Mouse (Mus musculus) neural tube, embryonic 15.5 days (tissue): Measurements from ENCODE around the gene Vmn1r74. TPM values are rescaled to one million over a fixed set of nuclear protein-coding genes. Genes with fewer than 3 reads are reported as not detected.
"Not testable (repeated sequence)": the region's sequence is repeated elsewhere in the genome, so short reads cannot be mapped to it uniquely, and the experiment has no call there.

Experiments used
- ATAC-seq: fragments of 200-750 bp; cut with Nextera tagmentation; 2 replicates; pipeline ENCODE4 v1.8.0; 2017; ENCODE audit warnings: mild to moderate bottlenecking, moderate TSS enrichment, moderate library complexity; ENCODE audit not compliant: low FRiP score
- H3K27ac ChIP-seq: fragments of 300-500 bp; sonication (generic); replicated peaks from 2 replicates; pipeline ENCODE4 v1.5.1; 2015; ENCODE audit warnings: mild to moderate bottlenecking, inconsistent platforms
- H3K27me3 ChIP-seq: fragments of 300-500 bp; sonication (generic); replicated peaks from 2 replicates; pipeline ENCODE4 v1.6.1; 2015; ENCODE audit warnings: inconsistent platforms
- H3K36me3 ChIP-seq: fragments of 300-500 bp; sonication (generic); 2 replicates; pipeline ENCODE4 v1.6.1; 2015; ENCODE audit warnings: inconsistent platforms
- H3K4me1 ChIP-seq: fragments of 300-500 bp; sonication (generic); 2 replicates; pipeline ENCODE4 v1.6.1; 2015; ENCODE audit warnings: inconsistent platforms
- H3K4me2 ChIP-seq: fragments of 300-500 bp; sonication (generic); 2 replicates; pipeline ENCODE4 v1.6.1; 2015; ENCODE audit warnings: inconsistent platforms, mild to moderate bottlenecking, moderate library complexity
- H3K4me3 ChIP-seq: fragments of 300-500 bp; sonication (generic); replicated peaks from 2 replicates; pipeline ENCODE4 v1.5.1; 2015; ENCODE audit warnings: mild to moderate bottlenecking, inconsistent platforms
- H3K9ac ChIP-seq: fragments of 300-500 bp; sonication (generic); replicated peaks from 2 replicates; pipeline ENCODE4 v1.6.1; 2015; ENCODE audit warnings: mild to moderate bottlenecking, inconsistent platforms
- H3K9me3 ChIP-seq: fragments of 300-500 bp; sonication (generic); replicated peaks from 2 replicates; pipeline ENCODE4 v1.6.1; 2016; ENCODE audit warnings: inconsistent platforms
- WGBS: fragments of 180-500 bp; shearing (Covaris S2); methylation state at CpG from one replicate; pipeline ENCODE4 v1.1.7; 2015; ENCODE audit warnings: mixed read lengths; 5-methylcytosine and 5-hydroxymethylcytosine counted together
- polyA plus RNA-seq: library from polyadenylated mRNA; unstranded; fragments of >200 nt; fragmentation: Nextera tagmentation; extraction: Ambion mirVana; gene quantifications from 2 replicates; pipeline ENCODE4 v1.2.1, GENCODE M21; 2015

Gene Vmn1r74
- polyA plus RNA-seq: not detected in 2 replicates

GRCm38 (mm10) chr7:11833680-11834079, at the start of gene Vmn1r74:
Gene Vmn1r74, plus strand, starts transcription at chr7:11833980.
- H3K4me1 ChIP-seq: no peaks in the 10 kb centered on the region
- no peaks in the 10 kb centered on the region for H3K27me3 ChIP-seq
- no peak within 1 kb of the TSS for H3K4me3 ChIP-seq
- H3K9ac ChIP-seq: no peak within 1 kb of the TSS
- no peak for ATAC-seq
- no peak within 1 kb of the TSS for H3K27ac ChIP-seq
- peaks cover 1% of the 10 kb centered on the region; the same call in 1 of the 2 replicates for H3K9me3 ChIP-seq
- WGBS: 82% methylated on average over 2 of the region's 2 CpGs
- H3K36me3 ChIP-seq: no peaks in the 10 kb centered on the region
- H3K4me2 ChIP-seq: no peak within 1 kb of the TSS

DNA sequence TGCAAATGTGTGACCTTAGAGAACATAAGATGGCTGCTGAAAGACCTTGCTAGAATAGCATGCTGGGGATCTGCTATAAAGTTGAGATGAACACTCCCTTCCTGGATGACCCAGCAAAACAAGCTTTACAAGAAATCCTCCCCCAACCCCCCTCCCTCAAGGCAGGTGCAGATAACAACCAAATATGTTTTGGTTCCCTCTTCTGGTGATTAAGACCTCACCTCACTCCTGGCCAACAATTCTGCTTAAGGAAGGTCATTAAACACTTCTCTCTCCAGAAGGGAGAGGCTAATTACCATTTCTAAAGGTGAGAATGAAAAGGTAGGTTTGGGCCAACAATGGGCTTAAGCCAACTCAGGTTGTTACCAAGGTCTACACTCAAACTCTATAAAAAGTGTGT, 20.0 kb upstream of the Vmn1r74 start:
- no peak overlapping the region for H3K4me2 ChIP-seq
- no peak for ATAC-seq
- H3K27me3 ChIP-seq: no peaks in the 10 kb centered on the region
- no peak overlapping the region for H3K27ac ChIP-seq
- no peak overlapping the region for H3K4me3 ChIP-seq
- no peaks in the 10 kb centered on the region for H3K4me1 ChIP-seq
- H3K36me3 ChIP-seq: no peaks in the 10 kb centered on the region
- peaks cover 22% of the 10 kb centered on the region for H3K9me3 ChIP-seq
- H3K9ac ChIP-seq: no peak overlapping the region

GRCm38 (mm10) chr7:11822166-11822565, 11.6 kb upstream of the Vmn1r74 start:
- Histone ChIP-seq H3K27ac (no peak overlapping the region), H3K4me3 (no peak overlapping the region), H3K4me1 (no peaks in the 10 kb centered on the region), H3K9me3 (peaks cover 34% of the 10 kb centered on the region), H3K4me2 (no peak overlapping the region), H3K36me3 (no peaks in the 10 kb centered on the region), H3K9ac (no peak overlapping the region), H3K27me3 (no peaks in the 10 kb centered on the region)
- 80% methylated on average over 1 of the region's 1 CpGs for WGBS
- no peak for ATAC-seq

DNA sequence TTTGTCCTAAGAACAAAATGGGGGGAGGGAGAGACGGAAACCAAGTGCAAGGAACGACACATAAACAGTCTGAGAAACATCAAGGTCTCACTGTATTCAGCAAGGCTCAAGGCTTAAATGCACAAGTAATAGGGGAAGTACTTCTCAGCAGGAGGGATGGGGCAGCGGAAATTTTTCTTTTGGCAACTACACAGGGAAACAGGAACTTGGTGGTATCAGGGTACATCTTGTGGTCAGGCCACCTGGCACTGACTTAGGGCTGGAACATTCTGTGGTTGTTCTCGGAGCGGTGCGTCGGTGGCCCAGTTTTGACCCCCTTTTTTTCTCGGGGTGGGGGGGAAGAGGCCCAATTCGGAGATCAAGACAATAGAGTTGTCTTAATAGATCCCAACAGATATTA, 10.5 kb upstream of the Vmn1r74 start:
- not testable (repeated sequence) for H3K36me3 ChIP-seq, ATAC-seq, H3K4me1 ChIP-seq, H3K4me3 ChIP-seq, H3K27me3 ChIP-seq, H3K27ac ChIP-seq, H3K4me2 ChIP-seq, H3K9ac ChIP-seq
- H3K9me3 ChIP-seq: peaks cover 27% of the 10 kb centered on the region
- WGBS: 88% methylated on average over 9 of the region's 9 CpGs

DNA sequence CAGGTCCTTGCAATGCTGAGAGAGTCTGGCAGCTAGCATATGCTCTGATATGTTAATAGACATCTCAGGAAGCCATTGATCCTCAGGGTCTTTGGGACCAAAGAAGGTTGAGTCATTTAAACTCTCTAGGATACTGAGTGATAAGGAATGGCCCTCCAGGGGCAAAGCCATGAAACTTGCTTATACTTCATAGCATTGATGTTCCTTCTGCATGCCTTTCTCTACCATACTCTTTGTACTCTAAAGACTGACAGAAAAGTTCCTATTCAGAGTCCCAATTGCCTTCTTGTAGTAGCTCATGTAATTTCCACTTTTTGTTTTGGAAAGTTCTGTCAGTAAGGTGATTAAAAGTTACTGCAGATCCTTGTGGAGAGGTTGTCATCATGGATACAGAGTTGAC, 40.5 kb downstream of the Vmn1r74 start, which contains the start of gene Vmn1r75:
Gene Vmn1r75 (plus strand): TSS at position 301 of the 400 bp plus-strand sequence.
- H3K9ac ChIP-seq: no peak within 1 kb of the TSS
- 0 out of 2 replicates have a peak, but pooled peaks cover 4% of the 10 kb centered on the region for H3K9me3 ChIP-seq
- no peak within 1 kb of the TSS for H3K27ac ChIP-seq
- no peaks in the 10 kb centered on the region for H3K27me3 ChIP-seq
- no peak within 1 kb of the TSS for H3K4me2 ChIP-seq
- no peaks in the 10 kb centered on the region for H3K4me1 ChIP-seq
- H3K4me3 ChIP-seq: no peak within 1 kb of the TSS
- ATAC-seq: no peak
- no peaks in the 10 kb centered on the region for H3K36me3 ChIP-seq

Other genes with a start within 250 kb of the Vmn1r74 start
- gene Zscan4-ps3, start 224.7 kb upstream of the Vmn1r74 start, polyA plus RNA-seq: not detected in 2 replicates
- not detected in 2 replicates for gene Vmn1r72, start 153.8 kb upstream of the Vmn1r74 start, polyA plus RNA-seq
- not detected in 2 replicates for gene Vmn1r73, start 103.7 kb upstream of the Vmn1r74 start, polyA plus RNA-seq
- not detected in 2 replicates for gene Vmn1r75, start 40.6 kb downstream of the Vmn1r74 start, polyA plus RNA-seq
- not detected in 2 replicates for gene Vmn1r76, start 104.2 kb downstream of the Vmn1r74 start, polyA plus RNA-seq
- gene Vmn1r77, start 202.8 kb downstream of the Vmn1r74 start, polyA plus RNA-seq: not detected in 2 replicates